Mouse (Mus musculus) limb, embryonic 13.5 days (tissue): ENCODE measurements around the gene Dhx58. TPM values are rescaled to one million over a fixed set of nuclear protein-coding genes. Genes with fewer than 3 reads are reported as not detected.
A peak's percentile ranks its signal among the peaks of the same experiment; 100 is the strongest.

Experiments used
- ATAC-seq: fragments of 200-750 bp; cut with Nextera tagmentation; 2 replicates; pipeline ENCODE4 v1.8.0; 2017; ENCODE audit warnings: low read depth, moderate number of reproducible peaks, moderate TSS enrichment; ENCODE audit not compliant: low FRiP score
- H3K27ac ChIP-seq: fragments of 300-500 bp; sonication (generic); 2 replicates; pipeline ENCODE4 v1.5.1; 2015; ENCODE audit warnings: inconsistent platforms, mild to moderate bottlenecking, moderate library complexity
- H3K27me3 ChIP-seq: fragments of 300-500 bp; sonication (generic); 2 replicates; pipeline ENCODE4 v1.6.1; 2015; ENCODE audit warnings: mild to moderate bottlenecking, inconsistent platforms
- H3K36me3 ChIP-seq: fragments of 300-500 bp; sonication (generic); 2 replicates; pipeline ENCODE4 v1.6.1; 2015; ENCODE audit warnings: inconsistent platforms, mild to moderate bottlenecking, moderate library complexity
- H3K4me1 ChIP-seq: fragments of 300-500 bp; sonication (generic); 2 replicates; pipeline ENCODE4 v1.6.1; 2015; ENCODE audit warnings: inconsistent platforms
- H3K4me2 ChIP-seq: fragments of 300-500 bp; sonication (generic); replicated peaks from 2 replicates; pipeline ENCODE4 v1.6.1; 2015; ENCODE audit warnings: inconsistent platforms, mild to moderate bottlenecking, moderate library complexity
- H3K4me3 ChIP-seq: fragments of 300-500 bp; sonication (generic); 2 replicates; pipeline ENCODE4 v1.5.1; 2015; ENCODE audit warnings: moderate library complexity, mild to moderate bottlenecking, inconsistent platforms
- H3K9ac ChIP-seq: fragments of 300-500 bp; sonication (generic); 2 replicates; pipeline ENCODE4 v1.6.1; 2015; ENCODE audit warnings: mild to moderate bottlenecking, inconsistent platforms
- H3K9me3 ChIP-seq: fragments of 300-500 bp; sonication (generic); 2 replicates; pipeline ENCODE4 v1.6.1; 2016; ENCODE audit warnings: inconsistent platforms
- WGBS: fragments of 180-500 bp; shearing (Covaris S2); methylation state at CpG from one replicate; pipeline ENCODE4 v1.1.7; 2015; 5-methylcytosine and 5-hydroxymethylcytosine counted together
- polyA plus RNA-seq: library from polyadenylated mRNA; unstranded; fragments of >200 nt; fragmentation: Nextera tagmentation; extraction: Ambion mirVana; gene quantifications from 2 replicates; pipeline ENCODE4 v1.2.1, GENCODE M21; 2015

Dhx58 gene
- polyA plus RNA-seq, 1 experiment from 2014 or later, result 3.7 TPM

- Histone ChIP-seq H3K4me1 (peaks cover 20% of the 10 kb centered on the region), H3K27ac (no peak overlapping the region), H3K36me3 (peaks cover 21% of the 10 kb centered on the region), H3K27me3 (peaks cover 5% of the 10 kb centered on the region; the same call in 1 of the 2 replicates), H3K4me2 (peak overlapping the region; percentile 89), H3K9me3 (no peaks in the 10 kb centered on the region), H3K9ac (peak overlapping the region; percentile 91), H3K4me3 (peak overlapping the region; percentile 90)
- no peak for ATAC-seq
- 77% methylated on average over 4 of the region's 4 CpGs for WGBS
Observed at GRCm38 (mm10) chr11:100736746-100737080, 32.6 kb upstream of the Dhx58 start.

DNA sequence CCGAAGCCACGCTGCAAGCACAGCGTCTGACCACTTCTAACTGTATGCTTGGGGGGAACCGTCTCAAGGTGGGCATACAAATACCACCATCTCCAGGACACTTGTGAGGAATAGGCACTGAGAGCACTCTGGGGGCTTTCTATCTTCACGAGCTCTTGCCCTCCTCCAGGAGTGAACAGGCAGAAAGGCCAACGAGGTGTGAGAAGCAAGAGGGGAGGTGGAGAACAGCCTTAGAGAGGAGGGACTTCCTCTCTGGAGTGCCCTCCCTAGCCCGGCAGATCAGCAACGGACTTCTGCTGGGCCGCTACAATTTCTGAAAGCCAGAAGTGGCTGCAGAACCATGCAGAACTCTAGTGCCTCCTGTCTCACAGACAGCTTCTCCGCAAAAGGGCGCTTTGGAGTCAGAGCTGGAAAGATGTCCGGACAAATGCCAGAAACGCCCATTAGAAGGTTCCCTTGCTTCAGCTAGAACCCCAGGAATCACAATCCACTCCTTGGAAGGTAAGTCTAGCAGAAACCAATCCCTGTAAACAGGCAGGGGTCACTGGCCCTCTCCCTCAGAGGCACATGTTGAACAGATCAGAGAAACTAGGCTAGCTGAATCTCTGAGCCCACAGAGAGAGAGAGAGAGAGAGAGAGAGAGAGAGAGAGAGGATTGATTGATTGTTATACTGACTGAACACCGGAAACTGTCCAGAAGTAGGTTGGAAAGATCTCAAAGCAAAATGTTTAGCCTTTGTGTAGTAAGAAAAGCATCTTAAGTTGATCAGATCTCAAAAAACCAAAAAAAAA lies 32.1 kb upstream of the Dhx58 start:
- H3K27ac ChIP-seq, result no peak overlapping the region; the same call in 1 of the 2 replicates
- H3K4me2 ChIP-seq, result peak overlapping the region; percentile 89
- 71% methylated on average over 14 of the region's 14 CpGs for WGBS
- ATAC-seq, result no peak
- peak overlapping the region; percentile 91 for H3K9ac ChIP-seq
- peaks cover 20% of the 10 kb centered on the region for H3K4me1 ChIP-seq
- H3K9me3 ChIP-seq, result no peaks in the 10 kb centered on the region
- H3K4me3 ChIP-seq, result 0 out of 2 replicates have a peak overlapping the region, but pooled peaks have one; percentile 1
- peaks cover 5% of the 10 kb centered on the region; the same call in 1 of the 2 replicates for H3K27me3 ChIP-seq
- H3K36me3 ChIP-seq, result peaks cover 21% of the 10 kb centered on the region

DNA sequence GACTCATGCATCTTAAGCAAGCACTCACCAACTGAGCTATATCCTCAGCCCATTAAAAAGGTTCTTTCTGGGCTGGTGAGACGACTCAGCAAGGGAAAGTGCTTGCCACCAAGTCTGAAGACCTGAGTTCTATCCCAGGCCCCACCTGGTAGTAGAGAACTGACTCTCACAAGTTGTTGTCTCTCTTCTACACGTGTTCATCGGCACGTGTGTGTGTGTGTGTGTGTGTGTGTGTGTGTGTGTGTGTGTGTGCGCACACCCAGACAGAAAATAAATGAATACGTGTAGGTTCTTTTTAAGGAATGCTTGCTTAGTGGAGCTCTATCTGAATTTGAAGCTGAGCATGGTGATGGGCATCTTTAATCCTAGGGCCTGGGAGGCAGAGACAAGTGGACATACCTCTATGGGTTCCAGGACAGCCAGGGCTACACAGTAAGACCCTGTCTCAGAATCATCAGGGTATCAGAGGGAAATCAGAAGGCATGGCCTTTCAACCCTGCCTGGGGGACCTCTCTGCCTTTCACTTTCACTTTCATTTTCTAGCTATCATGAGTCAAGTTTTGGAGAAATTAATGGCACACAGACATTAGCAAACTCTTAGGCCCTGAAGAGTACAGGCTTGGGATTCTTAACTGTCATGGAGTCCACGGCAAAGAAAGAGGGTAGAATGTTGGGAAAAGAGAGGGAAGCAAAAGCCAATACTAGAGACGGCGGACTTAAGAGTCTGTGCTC lies 31.2 kb upstream of the Dhx58 start:
- Histone ChIP-seq H3K27me3 (peaks cover 2% of the 10 kb centered on the region; the same call in 1 of the 2 replicates), H3K9ac (peak overlapping the region; percentile 91; the same call in 1 of the 2 replicates), H3K4me1 (peaks cover 24% of the 10 kb centered on the region), H3K4me2 (peak overlapping the region; percentile 89; the same call in 1 of the 2 replicates), H3K36me3 (peaks cover 21% of the 10 kb centered on the region), H3K27ac (no peak overlapping the region; the same call in 1 of the 2 replicates), H3K9me3 (no peaks in the 10 kb centered on the region), H3K4me3 (0 out of 2 replicates have a peak overlapping the region, but pooled peaks have one; percentile 1)
- ATAC-seq, result no peak
- WGBS, result 88% methylated on average over 9 of the region's 9 CpGs

- WGBS, result 82% methylated on average over 6 of the region's 6 CpGs
- ATAC-seq, result no peak
Observed at GRCm38 (mm10) chr11:100730477-100731205, 26.6 kb upstream of the Dhx58 start.

DNA sequence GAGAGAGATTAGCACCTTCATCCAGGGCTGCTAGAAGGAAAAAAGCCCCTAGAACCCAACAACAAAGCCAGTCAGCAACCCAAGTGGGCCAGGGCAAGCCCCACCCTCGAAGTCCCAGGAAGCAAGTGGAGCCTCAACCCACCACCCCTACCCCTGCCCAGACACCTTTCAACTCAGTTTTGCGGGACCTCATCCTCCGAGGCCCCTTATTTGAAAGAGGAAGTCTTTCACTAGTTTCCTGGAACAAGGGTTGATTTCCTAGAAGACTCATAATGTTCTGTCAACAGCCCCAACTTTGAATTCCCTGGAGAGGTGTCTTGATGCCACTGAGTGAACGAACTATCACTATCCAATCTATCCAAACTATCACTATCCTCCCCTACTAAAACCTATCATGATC lies 25.9 kb upstream of the Dhx58 start:
- ATAC-seq, result no peak
- Histone ChIP-seq H3K27me3 (no peaks in the 10 kb centered on the region), H3K4me2 (no peak overlapping the region), H3K9me3 (no peaks in the 10 kb centered on the region), H3K9ac (no peak overlapping the region), H3K27ac (no peak overlapping the region), H3K4me3 (no peak overlapping the region), H3K36me3 (peaks cover 27% of the 10 kb centered on the region), H3K4me1 (peaks cover 8% of the 10 kb centered on the region)
- WGBS, result 90% methylated on average over 4 of the region's 4 CpGs

More at GRCm38 (mm10) chr11:100730477-100731205, 26.6 kb upstream of the Dhx58 start:
- peaks cover 27% of the 10 kb centered on the region for H3K36me3 ChIP-seq
- no peak overlapping the region for H3K27ac ChIP-seq
- H3K27me3 ChIP-seq, result no peaks in the 10 kb centered on the region
- no peak overlapping the region for H3K4me3 ChIP-seq
- no peaks in the 10 kb centered on the region for H3K9me3 ChIP-seq
- no peak overlapping the region for H3K9ac ChIP-seq
- no peak overlapping the region for H3K4me2 ChIP-seq
- 0 out of 2 replicates have a peak, but pooled peaks cover 3% of the 10 kb centered on the region for H3K4me1 ChIP-seq

- no peak for ATAC-seq
- WGBS, result 86% methylated on average over 6 of the region's 6 CpGs
Observed at GRCm38 (mm10) chr11:100728601-100729000, 24.5 kb upstream of the Dhx58 start.

DNA sequence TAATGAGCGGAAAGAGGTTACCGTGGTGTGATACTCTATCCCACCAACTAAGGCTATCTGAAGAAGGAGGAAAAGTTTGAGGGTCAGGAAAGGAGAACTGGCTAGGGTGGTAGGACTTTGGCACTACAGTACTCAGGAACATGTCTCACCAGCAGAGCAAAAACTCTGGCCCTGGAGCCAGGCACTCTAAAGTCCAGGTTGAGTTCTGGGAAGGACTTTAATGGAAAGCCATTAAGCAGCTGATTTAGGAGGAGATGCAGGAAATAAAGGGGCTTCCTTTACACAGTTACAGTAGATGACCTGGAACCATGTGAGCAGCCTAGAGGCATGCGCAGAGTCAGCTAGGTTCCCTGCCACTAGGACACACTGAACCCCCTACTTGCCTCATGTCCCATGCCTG lies 23.1 kb upstream of the Dhx58 start:
- peaks cover 15% of the 10 kb centered on the region for H3K36me3 ChIP-seq
- no peak for ATAC-seq
- no peaks in the 10 kb centered on the region for H3K9me3 ChIP-seq
- no peak overlapping the region for H3K4me2 ChIP-seq
- H3K4me1 ChIP-seq, result peaks cover 12% of the 10 kb centered on the region
- H3K9ac ChIP-seq, result no peak overlapping the region
- H3K27ac ChIP-seq, result no peak overlapping the region
- WGBS, result 87% methylated on average over 3 of the region's 3 CpGs
- no peaks in the 10 kb centered on the region for H3K27me3 ChIP-seq
- H3K4me3 ChIP-seq, result no peak overlapping the region

More at GRCm38 (mm10) chr11:100728601-100729000, 24.5 kb upstream of the Dhx58 start:
- H3K27me3 ChIP-seq, result no peaks in the 10 kb centered on the region
- peaks cover 27% of the 10 kb centered on the region for H3K36me3 ChIP-seq
- no peak overlapping the region for H3K27ac ChIP-seq
- peaks cover 9% of the 10 kb centered on the region for H3K4me1 ChIP-seq
- no peak overlapping the region for H3K4me3 ChIP-seq
- no peak overlapping the region for H3K4me2 ChIP-seq
- H3K9me3 ChIP-seq, result no peaks in the 10 kb centered on the region
- H3K9ac ChIP-seq, result no peak overlapping the region

- no peak for ATAC-seq
- Histone ChIP-seq H3K4me3 (no peak overlapping the region), H3K4me2 (no peak overlapping the region; the same call in 1 of the 2 replicates), H3K27ac (no peak overlapping the region), H3K9me3 (no peaks in the 10 kb centered on the region), H3K4me1 (peaks cover 9% of the 10 kb centered on the region), H3K36me3 (peaks cover 12% of the 10 kb centered on the region), H3K27me3 (no peaks in the 10 kb centered on the region), H3K9ac (no peak overlapping the region)
- WGBS, result 25% methylated on average over 5 of the region's 5 CpGs
Observed at GRCm38 (mm10) chr11:100724919-100725512, 20.9 kb upstream of the Dhx58 start.

GRCm38 (mm10) chr11:100722493-100723028 lies 18.5 kb upstream of the Dhx58 start:
- Histone ChIP-seq H3K27ac (no peak overlapping the region; the same call in 1 of the 2 replicates), H3K27me3 (no peaks in the 10 kb centered on the region), H3K4me2 (no peak overlapping the region), H3K4me3 (no peak overlapping the region), H3K4me1 (peaks cover 9% of the 10 kb centered on the region), H3K9ac (no peak overlapping the region), H3K36me3 (peaks cover 26% of the 10 kb centered on the region), H3K9me3 (no peaks in the 10 kb centered on the region)
- WGBS, result 51% methylated on average over 2 of the region's 2 CpGs
- ATAC-seq, result no peak

DNA sequence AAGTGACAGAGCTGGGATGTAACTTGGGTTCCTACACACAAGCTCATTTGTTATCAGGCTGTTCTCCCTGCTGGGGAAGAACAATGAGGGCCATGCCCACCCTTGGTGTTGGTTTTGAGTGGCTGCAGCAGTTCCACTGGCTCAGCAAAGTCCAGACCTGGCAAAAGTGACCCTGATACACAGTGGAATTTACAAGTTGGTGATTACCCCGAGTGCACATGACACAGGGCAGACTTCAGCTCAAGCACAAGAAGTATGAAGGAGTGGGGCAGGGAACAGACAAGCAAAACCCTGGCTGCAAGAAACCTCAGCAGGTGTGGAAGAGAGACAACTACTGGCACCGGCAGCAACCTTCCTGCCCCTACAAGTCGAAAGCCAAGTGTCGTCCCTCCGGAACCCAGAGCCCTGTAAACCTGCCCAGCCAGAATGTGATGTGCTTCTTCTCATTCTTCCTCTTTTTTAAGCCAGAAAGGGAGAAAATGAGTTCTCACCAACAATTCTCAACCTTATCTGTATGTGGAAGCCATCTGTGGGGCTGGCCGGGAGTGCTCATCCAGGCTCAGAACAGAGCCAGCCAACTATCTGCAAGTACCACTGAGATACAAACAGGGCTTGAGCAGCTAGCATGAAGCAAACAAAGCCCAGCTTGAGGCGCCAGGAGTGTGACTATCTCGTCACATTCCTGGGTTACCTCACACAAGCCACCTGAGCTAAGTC lies 17.9 kb upstream of the Dhx58 start:
- Histone ChIP-seq H3K36me3 (peaks cover 32% of the 10 kb centered on the region), H3K4me2 (no peak overlapping the region), H3K27me3 (no peaks in the 10 kb centered on the region), H3K27ac (no peak overlapping the region; the same call in 1 of the 2 replicates), H3K4me3 (no peak overlapping the region), H3K9me3 (no peaks in the 10 kb centered on the region), H3K4me1 (peaks cover 9% of the 10 kb centered on the region), H3K9ac (no peak overlapping the region)
- 78% methylated on average over 8 of the region's 8 CpGs for WGBS
- no peak for ATAC-seq

DNA sequence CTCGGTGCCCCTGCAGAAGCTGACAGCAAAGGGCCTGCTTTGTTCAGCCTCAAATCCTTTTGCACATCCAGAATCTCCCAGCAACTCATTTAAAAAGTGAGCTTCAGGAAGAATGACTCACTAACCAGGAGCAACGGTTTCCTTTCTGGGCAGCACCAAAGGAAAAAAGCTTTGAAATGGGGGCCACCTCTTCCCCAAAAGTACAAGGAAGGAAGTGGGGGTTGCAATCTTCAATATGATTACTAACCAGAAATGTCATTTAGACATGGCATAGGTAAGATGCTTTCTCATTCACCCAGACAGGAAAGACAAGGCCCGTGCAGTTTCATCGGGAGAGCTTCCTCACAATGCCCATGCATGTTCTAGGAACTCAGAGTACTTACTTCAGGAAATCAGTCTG lies 17.2 kb upstream of the Dhx58 start:
- H3K27me3 ChIP-seq, result no peaks in the 10 kb centered on the region
- H3K4me2 ChIP-seq, result no peak overlapping the region
- H3K36me3 ChIP-seq, result peaks cover 39% of the 10 kb centered on the region
- H3K9me3 ChIP-seq, result no peaks in the 10 kb centered on the region
- no peak overlapping the region for H3K4me3 ChIP-seq
- 83% methylated on average over 4 of the region's 4 CpGs for WGBS
- H3K9ac ChIP-seq, result peak overlapping the region; percentile 48; the same call in 1 of the 2 replicates
- ATAC-seq, result no peak
- peaks cover 9% of the 10 kb centered on the region for H3K4me1 ChIP-seq
- no peak overlapping the region for H3K27ac ChIP-seq
